Mouse (Mus musculus) liver, embryonic 14.5 days (tissue): ENCODE results near the gene Swt1. TPM values are rescaled to one million over a fixed set of nuclear protein-coding genes. Genes with fewer than 3 reads are reported as not detected.
A peak's percentile ranks its signal among the peaks of the same experiment; 100 is the strongest.

ENCODE experiments used
- ATAC-seq: fragments of 200-750 bp; cut with Nextera tagmentation; 2 replicates; pipeline ENCODE4 v1.8.0; 2017; ENCODE audit warnings: moderate number of reproducible peaks, mild to moderate bottlenecking, moderate library complexity; ENCODE audit not compliant: insufficient read depth
- DNase-seq, 3 experiments: peaks; one replicate each; pipeline ENCODE4 v3.0.0-alpha.2; 2012 to 2013; ENCODE audit warnings: low read depth in 3 of 3, low spot score in 3 of 3
- H3K27ac ChIP-seq: fragments of 300-500 bp; sonication (generic); 2 replicates; pipeline ENCODE4 v1.5.1; 2014; ENCODE audit warnings: moderate library complexity, mild to moderate bottlenecking, control low read depth, inconsistent platforms
- H3K27me3 ChIP-seq: fragments of 300-500 bp; sonication (generic); 2 replicates; pipeline ENCODE4 v1.6.1; 2014; ENCODE audit warnings: mild to moderate bottlenecking, low read length, moderate library complexity; ENCODE audit not compliant: control insufficient read depth, insufficient read depth
- H3K36me3 ChIP-seq: fragments of 300-500 bp; sonication (generic); replicated peaks from 2 replicates; pipeline ENCODE4 v1.6.1; 2014; ENCODE audit warnings: low read depth; ENCODE audit not compliant: control insufficient read depth, insufficient read depth
- H3K4me1 ChIP-seq, 2 experiments: fragments of 200-500 bp in 1 of 2; fragments of 300-500 bp in 1 of 2; sonication (generic) in 1 of 2; replicated peaks; 2 replicates each; pipeline ENCODE4 v1.6.1; 2012 to 2014; ENCODE audit warnings: antibody characterized with exemption in 1 of 2, inconsistent platforms in 1 of 2, low read length in 1 of 2; ENCODE audit not compliant: control insufficient read depth in 2 of 2, insufficient read depth in 2 of 2
- H3K4me2 ChIP-seq: fragments of 300-500 bp; sonication (generic); 2 replicates; pipeline ENCODE4 v1.6.1; 2014; ENCODE audit warnings: low read depth, mild to moderate bottlenecking, control low read depth, moderate library complexity
- H3K4me3 ChIP-seq, 2 experiments: fragments of 200-500 bp in 1 of 2; fragments of 300-500 bp in 1 of 2; sonication (generic) in 1 of 2; 2 replicates each; pipeline ENCODE4 v1.5.1; 2012 to 2014; ENCODE audit warnings: low read depth in 2 of 2, low read length in 2 of 2, mild to moderate bottlenecking in 2 of 2, control low read depth in 1 of 2, inconsistent platforms in 1 of 2, moderate library complexity in 1 of 2; ENCODE audit not compliant: insufficient read depth in 1 of 2
- H3K9ac ChIP-seq: fragments of 300-500 bp; sonication (generic); replicated peaks from 2 replicates; pipeline ENCODE4 v1.6.1; 2014; ENCODE audit warnings: mild to moderate bottlenecking, control low read depth, moderate library complexity
- H3K9me3 ChIP-seq: fragments of 300-500 bp; sonication (generic); 2 replicates; pipeline ENCODE4 v1.6.1; 2016; ENCODE audit warnings: low read length, mixed read lengths; ENCODE audit not compliant: control insufficient read depth
- CTCF ChIP-seq: IDR thresholded peaks from 2 replicates; pipeline ENCODE4 v1.5.1; 2016; ENCODE audit warnings: antibody characterized with exemption, low read depth, control low read depth
- EP300 ChIP-seq: IDR thresholded peaks from 2 replicates; pipeline ENCODE4 v1.6.1; 2016; ENCODE audit warnings: antibody characterized with exemption, low read depth
- WGBS: fragments of 180-500 bp; shearing (Covaris S2); extraction: QIAGEN DNeasy Blood & Tissue Kit; methylation state at CpG from one replicate; pipeline ENCODE4 v1.1.7; 2014; ENCODE audit not compliant: insufficient replicate concordance; 5-methylcytosine and 5-hydroxymethylcytosine counted together
- polyA plus RNA-seq, 2 experiments: library from polyadenylated mRNA; depleted of rRNA in 1 of 2; stranded (reverse) in 1 of 2; unstranded in 1 of 2; fragments of >200 nt; fragmentation: Nextera tagmentation in 1 of 2; extraction: Ambion mirVana in 1 of 2; gene quantifications; 2 replicates each; pipeline versions ENCODE4 v1.2.1 to v1.2.3; 2012 to 2014

The Swt1 gene
- polyA plus RNA-seq, 2 experiments, result 9.7 to 19.7 TPM

DNA sequence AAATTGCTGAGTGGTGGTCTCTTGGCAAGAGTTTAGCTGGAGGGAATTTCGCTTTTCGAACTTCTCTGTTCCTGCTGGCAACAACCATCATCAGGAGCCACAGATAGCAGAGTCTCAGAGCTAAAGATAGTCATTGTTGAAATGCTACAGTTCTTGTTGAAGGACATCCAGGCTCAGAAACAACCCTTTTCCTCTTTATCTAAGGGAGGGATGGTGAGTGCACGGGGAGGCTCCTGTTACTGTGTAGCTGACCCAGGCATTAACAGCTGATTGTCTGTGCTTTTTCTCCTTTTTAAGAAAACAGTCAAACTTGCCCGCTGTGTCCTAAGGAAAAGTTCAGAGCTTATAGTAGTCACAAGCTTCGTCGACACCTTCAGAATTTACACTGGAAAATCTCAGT, 7.2 kb upstream of the Swt1 start:
- Histone ChIP-seq H3K4me1 (no peaks in the 10 kb centered on the region), H3K4me3 (no peak overlapping the region), H3K9me3 (no peaks in the 10 kb centered on the region), H3K9ac (no peak overlapping the region), H3K4me2 (no peak overlapping the region), H3K27ac (no peak overlapping the region), H3K27me3 (no peaks in the 10 kb centered on the region), H3K36me3 (peaks cover 34% of the 10 kb centered on the region)
- WGBS, result 77% methylated on average over 6 of the region's 6 CpGs
- TF ChIP-seq EP300, result no peak
- TF ChIP-seq CTCF, result no peak
- no peak for ATAC-seq
- no peak for DNase-seq

DNA sequence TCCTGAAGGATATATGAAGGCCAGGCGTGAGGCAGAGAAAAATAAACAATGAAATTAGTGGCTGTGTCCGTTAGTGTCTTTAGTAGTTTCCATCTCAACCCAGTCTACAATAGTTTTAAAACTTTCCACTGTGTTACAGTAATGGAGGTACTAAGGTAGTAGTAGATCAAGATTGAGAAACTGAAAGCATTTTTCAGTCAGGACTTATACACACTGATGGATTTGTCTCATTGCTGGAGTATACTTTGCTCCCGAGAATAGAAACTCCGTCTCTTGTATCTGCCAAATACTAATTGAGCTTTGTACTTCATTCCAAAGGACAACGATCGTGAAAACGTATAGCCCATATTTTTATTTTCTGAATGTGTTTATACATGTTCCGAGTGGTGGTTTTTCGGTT, 1.1 kb upstream of the Swt1 start:
- DNase-seq (peak in 1 of 3 experiments; percentile 19), ATAC-seq (no peak)
- peaks cover 1% of the 10 kb centered on the region; the same call in 1 of the 2 replicates for H3K36me3 ChIP-seq
- no peaks in the 10 kb centered on the region for H3K9me3 ChIP-seq
- no peaks in the 10 kb centered on the region for H3K27me3 ChIP-seq
- TF ChIP-seq EP300 (no peak), CTCF (no peak)
- H3K4me1 ChIP-seq, result peaks cover 10% of the 10 kb centered on the region in 2 experiments; a peak in 3 of 4 replicates
- H3K4me2 ChIP-seq, result peak overlapping the region; percentile 94
- H3K27ac ChIP-seq, result peak overlapping the region; percentile 63
- H3K4me3 ChIP-seq, result peak overlapping the region; percentile 83 to 88
- peak overlapping the region; percentile 89 for H3K9ac ChIP-seq
- 33% methylated on average over 9 of the region's 9 CpGs for WGBS

DNA sequence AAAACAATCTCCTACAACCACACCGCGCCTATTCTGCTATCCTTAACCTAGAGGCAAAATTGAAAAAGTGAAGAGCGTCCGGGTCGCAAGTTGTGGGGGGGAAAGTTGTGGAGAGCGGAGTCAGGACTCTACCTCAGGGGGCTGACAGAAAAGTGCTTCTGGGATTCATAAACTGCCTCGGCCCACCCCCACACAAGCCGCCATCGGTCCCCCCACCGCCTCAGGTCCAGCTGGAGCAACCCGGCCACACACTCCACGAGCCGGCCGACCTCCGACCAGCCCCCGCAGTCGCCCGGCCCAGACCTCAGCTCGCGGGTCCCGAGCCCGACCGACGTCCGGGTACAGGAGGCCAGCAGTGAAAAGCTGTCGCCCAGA, 380 bp downstream of the Swt1 start:
- H3K9ac ChIP-seq, result peak overlapping the region; percentile 89
- peaks cover 10% of the 10 kb centered on the region in 2 experiments; a peak in 3 of 4 replicates for H3K4me1 ChIP-seq
- H3K36me3 ChIP-seq, result no peaks in the 10 kb centered on the region; the same call in 1 of the 2 replicates
- H3K9me3 ChIP-seq, result no peaks in the 10 kb centered on the region
- ATAC-seq, result peak; percentile 40
- WGBS, result under 1% methylated on average over 26 of the region's 26 CpGs
- TF ChIP-seq CTCF, result no peak
- no peak for TF ChIP-seq EP300
- peak overlapping the region; percentile 94 for H3K4me2 ChIP-seq
- peak overlapping the region; percentile 83 to 88 for H3K4me3 ChIP-seq
- H3K27ac ChIP-seq, result peak overlapping the region; percentile 80
- H3K27me3 ChIP-seq, result no peaks in the 10 kb centered on the region
- peak in 2 of 3 experiments; percentile 7 to 28 for DNase-seq

DNA sequence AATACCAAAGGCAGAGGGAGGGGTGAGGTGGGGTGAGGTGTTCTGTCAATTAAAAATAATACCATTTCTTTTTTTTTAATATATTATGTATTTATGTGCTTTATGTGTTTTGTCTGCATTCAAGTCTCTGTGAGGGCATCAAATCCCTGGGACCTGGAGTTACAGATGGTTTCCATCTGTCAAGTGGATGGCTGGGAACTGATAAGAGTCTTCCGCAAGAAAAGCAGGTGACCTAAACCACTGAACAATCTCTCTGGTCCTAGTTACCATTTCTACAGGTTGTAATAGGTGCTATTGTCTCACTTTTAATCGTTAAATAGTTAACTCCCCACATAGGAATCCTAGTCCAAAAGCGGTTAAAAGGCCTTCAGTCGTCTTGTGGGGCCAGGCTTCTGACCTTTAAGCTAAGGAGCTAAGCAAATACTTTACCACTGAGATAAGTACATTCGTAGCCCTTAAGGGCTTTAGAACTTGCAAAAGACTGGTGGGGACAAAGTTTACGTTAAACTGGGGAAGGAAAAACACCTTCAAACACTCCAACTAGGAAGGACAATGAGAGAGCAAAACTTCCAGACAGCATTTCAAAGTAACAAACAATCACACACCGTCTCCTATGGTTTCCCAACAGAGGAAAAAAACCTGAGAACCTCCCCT, 1.2 kb downstream of the Swt1 start:
- TF ChIP-seq EP300, result 0 out of 2 replicates have a peak, but pooled peaks have one; percentile 25
- TF ChIP-seq CTCF, result no peak
- H3K9me3 ChIP-seq, result no peaks in the 10 kb centered on the region
- H3K27me3 ChIP-seq, result no peaks in the 10 kb centered on the region
- H3K4me3 ChIP-seq, result peak overlapping the region; percentile 83 to 88
- no peaks in the 10 kb centered on the region for H3K36me3 ChIP-seq
- peak overlapping the region; percentile 94 for H3K4me2 ChIP-seq
- peaks cover 10 to 11% of the 10 kb centered on the region in 2 experiments; a peak in 3 of 4 replicates for H3K4me1 ChIP-seq
- peak overlapping the region; percentile 80 for H3K27ac ChIP-seq
- WGBS, result 10% methylated on average over 7 of the region's 7 CpGs
- DNase-seq, result peak; percentile 17 to 52 (median 49)
- no peak for ATAC-seq
- peak overlapping the region; percentile 89 for H3K9ac ChIP-seq

DNA sequence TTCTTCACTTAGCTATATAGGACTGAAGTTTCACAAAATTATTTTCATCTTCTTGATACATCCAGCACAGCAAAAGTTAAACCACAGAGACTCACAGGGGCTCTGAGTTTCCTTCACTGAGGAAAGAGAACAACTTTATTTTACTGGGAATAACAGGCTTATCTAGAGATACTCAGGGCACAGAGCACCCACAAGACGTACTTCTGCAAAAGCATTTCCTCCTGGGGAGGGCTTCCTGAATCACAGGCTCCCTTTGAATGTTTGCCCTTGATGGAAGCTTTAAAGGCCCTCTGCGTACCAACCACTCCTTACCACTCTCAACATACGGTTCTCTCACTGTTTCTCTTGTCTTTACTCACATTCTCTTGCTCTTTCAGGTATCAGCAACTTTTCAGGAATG, 6.1 kb downstream of the Swt1 start:
- WGBS, result 26% methylated on average over 3 of the region's 3 CpGs
- no peak for DNase-seq

More for the DNA sequence above, 6.1 kb downstream of the Swt1 start:
- H3K9me3 ChIP-seq, result no peaks in the 10 kb centered on the region
- no peak overlapping the region for H3K9ac ChIP-seq
- H3K4me3 ChIP-seq, result no peak overlapping the region
- H3K27ac ChIP-seq, result no peak overlapping the region
- no peak overlapping the region for H3K4me2 ChIP-seq
- ATAC-seq, result no peak
- H3K27me3 ChIP-seq, result no peaks in the 10 kb centered on the region
- H3K4me1 ChIP-seq, result peaks cover 5 to 6% of the 10 kb centered on the region in 2 experiments; a peak in 3 of 4 replicates
- TF ChIP-seq CTCF, result no peak
- no peak for TF ChIP-seq EP300
- peaks cover 12% of the 10 kb centered on the region for H3K36me3 ChIP-seq
